Mouse (Mus musculus) spleen, adult 2 months (tissue): Measurements from ENCODE around the gene Thap7.

ENCODE experiments used
- CTCF ChIP-seq: fragments of 200-500 bp; IDR thresholded peaks from 2 replicates; pipeline ENCODE4 v1.5.1; 2011; ENCODE audit warnings: mild to moderate bottlenecking, inconsistent platforms; ENCODE audit not compliant: insufficient read depth, insufficient read length, insufficient replicate concordance; ENCODE audit errors: extremely low read depth
- POLR2A ChIP-seq: fragments of 200-500 bp; IDR thresholded peaks from 2 replicates; pipeline ENCODE4 v1.6.1; 2011; ENCODE audit warnings: low read depth, low read length, inconsistent platforms

DNA sequence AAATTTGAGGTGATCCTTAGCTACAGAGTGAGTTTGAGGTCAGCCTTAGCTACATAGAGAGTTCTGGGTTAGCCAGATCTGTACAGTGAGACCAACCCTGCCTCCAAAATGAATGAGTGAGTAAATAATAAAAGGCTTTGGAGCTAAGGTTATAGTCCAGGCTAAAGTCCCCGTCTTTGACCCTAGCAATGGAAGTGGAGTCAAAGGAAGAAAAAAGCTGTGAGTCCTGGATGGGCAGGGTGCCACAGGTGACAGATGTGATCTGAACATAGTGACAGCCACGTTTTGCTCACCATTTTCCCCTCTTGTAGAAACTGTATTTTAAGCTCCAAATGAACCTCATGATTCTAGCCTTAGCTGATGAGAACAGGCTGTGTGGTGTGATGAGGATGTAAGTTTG lies 12.0 kb downstream of the Thap7 start:
- TF ChIP-seq CTCF (no peak), POLR2A (no peak)
